Mouse (Mus musculus) mature B cell (primary cell): ENCODE data around the gene Eif2ak1.

ENCODE experiments used
- in situ Hi-C: fragments of 300-500 bp; cut with MboI; formaldehyde crosslinking; loops from 2 replicates; pipeline ENCODE4 v1.14.3; 2019

Gene Eif2ak1

GRCm38 (mm10) chr5:143948361-143948760, 130.8 kb downstream of the Eif2ak1 start:
- in situ Hi-C loops, result no loop called here

GRCm38 (mm10) chr5:143950016-143950415, 132.4 kb downstream of the Eif2ak1 start:
- in situ Hi-C loops, result no loop called here
